Mouse (Mus musculus) cortical plate, adult 2 months (tissue): ENCODE measurements at regions not wholly inside any gene's neighbourhood (a gene's known extent, or its start where the extent isn't known, plus 50 kb on each side); places are given as distances from the start of the nearest gene placed in this dataset.
A peak's percentile ranks its signal among the peaks of the same experiment; 100 is the strongest.

Experiments used
- H3K27ac ChIP-seq: fragments of 200-500 bp; 2 replicates; pipeline ENCODE4 v1.5.1; 2012; ENCODE audit warnings: low read length, control low read depth, inconsistent platforms; ENCODE audit not compliant: insufficient read depth
- H3K4me1 ChIP-seq: fragments of 200-500 bp; 2 replicates; pipeline ENCODE4 v1.6.1; 2011; ENCODE audit warnings: low read length; ENCODE audit not compliant: control insufficient read depth, insufficient read depth
- H3K4me3 ChIP-seq: fragments of 200-500 bp; 2 replicates; pipeline ENCODE4 v1.5.1; 2011; ENCODE audit warnings: mild to moderate bottlenecking, low read length, control low read depth; ENCODE audit not compliant: insufficient read depth
- CTCF ChIP-seq: fragments of 200-500 bp; IDR thresholded peaks from 2 replicates; pipeline ENCODE4 v1.5.1; 2011; ENCODE audit warnings: mild to moderate bottlenecking, control low read depth, low read length; ENCODE audit not compliant: insufficient read depth; ENCODE audit errors: extremely low read depth
- POLR2A ChIP-seq: fragments of 200-500 bp; IDR thresholded peaks from 2 replicates; pipeline ENCODE4 v1.6.1; 2011; ENCODE audit warnings: mild to moderate bottlenecking, low read length, control low read depth; ENCODE audit not compliant: insufficient read depth; ENCODE audit errors: extremely low read depth

DNA sequence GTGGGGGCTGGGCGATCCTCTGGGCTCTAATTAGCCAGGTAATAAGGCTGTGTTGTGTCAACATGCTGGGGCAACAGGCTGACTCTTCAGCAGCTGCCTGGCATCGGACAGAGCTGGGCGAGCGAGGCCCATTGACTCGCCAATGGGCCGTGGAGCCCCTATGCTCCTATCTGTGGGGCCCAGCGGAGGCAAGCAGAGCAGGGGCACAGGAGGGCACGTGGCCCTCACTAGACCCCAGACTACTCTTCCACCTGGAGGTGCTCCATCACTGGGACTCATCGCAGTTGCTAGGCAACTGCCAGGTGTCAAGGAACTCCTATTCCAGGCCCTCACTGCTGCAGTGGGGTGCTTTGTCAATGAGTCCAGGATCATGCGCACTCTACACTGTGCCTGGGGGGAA lies 164.7 kb downstream of the Kif26a start:
- TF ChIP-seq POLR2A (no peak), CTCF (no peak)
- Histone ChIP-seq H3K4me3 (no peak overlapping the region), H3K4me1 (no peaks in the 10 kb centered on the region), H3K27ac (no peak overlapping the region)

DNA sequence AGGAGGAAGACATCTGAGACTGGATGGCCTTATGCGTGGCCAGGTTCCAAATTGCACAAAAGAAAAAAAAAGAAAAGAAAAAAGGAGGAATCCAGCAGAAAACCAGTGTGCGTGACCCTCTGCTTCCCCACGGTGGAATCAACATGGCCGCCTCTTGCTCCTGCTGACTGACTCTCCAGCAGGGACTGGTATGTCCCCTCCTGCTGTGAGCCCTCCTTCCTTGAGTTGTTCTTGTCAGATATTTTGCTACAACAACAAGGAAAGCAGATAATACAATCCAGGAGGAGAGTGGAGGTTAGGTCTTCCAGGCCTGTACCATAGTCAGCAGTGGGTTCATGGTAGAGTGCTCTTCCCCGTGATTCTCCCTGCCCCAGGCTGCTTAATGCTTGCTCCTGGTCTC lies 168.8 kb downstream of the Kif26a start:
- TF ChIP-seq POLR2A = no peak
- TF ChIP-seq CTCF = no peak
- Histone ChIP-seq H3K27ac (no peak overlapping the region), H3K4me3 (no peak overlapping the region), H3K4me1 (no peaks in the 10 kb centered on the region)

DNA sequence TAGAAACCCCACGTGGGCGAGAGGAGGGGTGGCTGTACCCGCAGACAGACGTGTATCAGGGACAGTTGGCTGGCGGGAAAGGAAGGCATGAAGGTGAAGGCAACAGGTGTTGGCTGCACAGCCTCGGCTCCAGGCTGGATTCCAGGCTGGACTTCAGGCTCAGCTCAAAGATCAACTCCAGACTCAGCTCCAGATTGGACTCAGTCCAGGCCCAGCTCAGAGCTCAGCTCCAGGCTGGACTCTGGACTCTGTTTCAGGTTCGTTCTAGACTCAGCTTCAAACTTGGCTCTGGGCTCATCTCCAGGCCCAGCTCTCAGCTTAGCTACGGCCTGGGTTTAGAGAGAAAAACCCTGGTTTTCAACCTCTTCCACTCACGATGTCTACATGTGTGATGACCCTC lies 171.2 kb downstream of the Kif26a start:
- Histone ChIP-seq H3K27ac (no peak overlapping the region), H3K4me1 (no peaks in the 10 kb centered on the region), H3K4me3 (no peak overlapping the region)
- no peak for TF ChIP-seq CTCF
- no peak for TF ChIP-seq POLR2A

DNA sequence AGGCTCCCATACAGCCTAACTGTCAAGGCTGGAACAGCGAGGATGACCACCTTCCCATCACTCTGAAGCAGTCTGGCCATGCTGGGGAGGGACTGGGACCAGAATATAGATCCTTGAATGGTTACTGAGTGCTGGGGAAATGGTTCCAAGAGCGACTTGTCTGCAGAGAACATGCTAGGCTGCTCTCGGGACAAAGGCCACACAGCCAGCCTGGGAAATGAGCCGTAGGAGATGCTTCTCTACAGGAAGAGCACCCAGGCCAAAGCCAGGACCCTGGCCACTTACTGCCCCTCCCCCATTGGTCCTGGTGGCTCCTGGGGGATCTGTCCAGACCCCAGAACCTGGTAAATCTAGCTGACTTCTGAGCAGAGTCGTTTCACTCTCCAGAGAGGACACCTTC lies 170.8 kb upstream of the A530016L24Rik start:
- Histone ChIP-seq H3K4me3 (no peak overlapping the region), H3K4me1 (no peaks in the 10 kb centered on the region), H3K27ac (no peak overlapping the region)
- no peak for TF ChIP-seq CTCF
- TF ChIP-seq POLR2A = no peak

DNA sequence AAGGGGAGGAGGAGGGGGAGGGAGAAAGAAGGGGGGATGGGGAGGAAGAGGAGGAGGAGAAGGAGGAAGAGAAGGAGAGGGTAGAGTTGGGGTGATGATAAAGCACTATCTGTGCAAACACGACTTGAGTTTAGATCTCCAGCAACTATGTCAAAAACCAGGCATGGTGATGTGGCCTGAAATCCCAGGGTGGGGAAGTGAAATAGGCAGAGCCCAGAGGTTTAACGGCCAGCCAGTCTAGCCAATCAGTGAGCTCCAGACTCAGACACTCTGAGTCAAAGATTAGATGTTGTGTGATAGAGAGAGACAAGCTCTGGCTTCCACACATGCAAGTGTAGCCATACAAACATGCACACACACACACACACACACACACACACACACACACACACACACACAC lies 167.1 kb upstream of the A530016L24Rik start:
- Histone ChIP-seq H3K4me1 (no peaks in the 10 kb centered on the region), H3K4me3 (no peak overlapping the region), H3K27ac (no peak overlapping the region)
- TF ChIP-seq POLR2A = no peak
- no peak for TF ChIP-seq CTCF

DNA sequence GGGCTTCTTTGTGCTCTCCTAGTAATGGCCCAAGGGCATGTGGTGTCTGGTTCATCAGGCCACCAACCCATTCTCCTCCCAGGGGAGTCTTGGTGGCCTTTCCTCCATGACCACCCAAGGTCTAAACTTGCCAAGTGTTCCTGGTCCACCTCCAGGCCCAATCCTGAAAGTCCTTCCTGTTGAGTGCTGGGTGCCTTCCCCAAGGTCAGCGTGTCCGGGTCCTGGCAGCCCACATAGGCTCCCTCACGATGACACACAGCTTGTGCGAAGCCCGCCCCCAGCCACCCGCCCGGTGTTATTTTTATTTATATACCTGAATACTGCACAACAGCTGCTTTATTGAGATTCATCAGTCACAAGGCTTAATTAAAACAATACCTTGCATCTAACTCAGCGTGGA lies 161.8 kb upstream of the A530016L24Rik start:
- no peak overlapping the region for H3K4me3 ChIP-seq
- peaks cover 11% of the 10 kb centered on the region for H3K4me1 ChIP-seq
- H3K27ac ChIP-seq = no peak overlapping the region
- no peak for TF ChIP-seq POLR2A
- no peak for TF ChIP-seq CTCF

DNA sequence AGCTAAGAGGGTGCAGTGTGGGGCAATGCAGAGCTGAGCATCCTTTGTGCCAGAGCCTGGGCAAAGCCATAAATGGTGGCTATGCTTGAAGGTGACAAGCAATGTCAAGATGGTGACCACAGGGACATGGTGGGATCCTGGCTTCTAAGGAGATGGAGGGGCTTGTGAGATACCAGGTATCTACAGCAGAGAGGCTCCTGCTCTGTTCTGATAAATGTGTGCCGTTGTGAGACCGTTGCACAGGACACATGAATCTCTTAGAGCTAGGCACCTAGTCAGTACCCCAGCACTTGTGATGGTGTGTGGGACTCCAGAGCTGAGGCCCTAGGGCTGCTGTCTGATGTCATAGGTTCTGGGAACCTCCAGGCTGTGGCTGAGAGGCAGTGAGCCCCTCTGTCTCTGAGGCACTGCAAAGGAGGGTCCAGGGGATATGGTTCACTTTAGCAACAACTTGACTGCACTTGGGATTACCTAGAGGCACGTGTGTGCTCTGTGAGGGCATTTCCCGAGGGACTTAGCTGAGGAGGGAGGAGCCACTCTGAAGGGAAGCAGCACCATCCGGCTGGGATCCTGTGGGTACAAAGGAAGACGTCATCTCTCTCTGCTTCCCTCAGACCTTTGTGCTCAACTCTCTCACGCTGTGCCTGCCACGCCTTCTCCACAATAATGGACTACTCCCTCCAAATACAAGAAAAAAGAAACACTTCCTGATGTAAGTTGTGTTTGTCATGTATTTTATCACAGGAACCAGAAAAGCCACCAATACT lies 160.3 kb upstream of the A530016L24Rik start:
- H3K27ac ChIP-seq = no peak overlapping the region
- H3K4me1 ChIP-seq = peaks cover 11% of the 10 kb centered on the region
- TF ChIP-seq CTCF = no peak
- no peak for TF ChIP-seq POLR2A
- no peak overlapping the region for H3K4me3 ChIP-seq

DNA sequence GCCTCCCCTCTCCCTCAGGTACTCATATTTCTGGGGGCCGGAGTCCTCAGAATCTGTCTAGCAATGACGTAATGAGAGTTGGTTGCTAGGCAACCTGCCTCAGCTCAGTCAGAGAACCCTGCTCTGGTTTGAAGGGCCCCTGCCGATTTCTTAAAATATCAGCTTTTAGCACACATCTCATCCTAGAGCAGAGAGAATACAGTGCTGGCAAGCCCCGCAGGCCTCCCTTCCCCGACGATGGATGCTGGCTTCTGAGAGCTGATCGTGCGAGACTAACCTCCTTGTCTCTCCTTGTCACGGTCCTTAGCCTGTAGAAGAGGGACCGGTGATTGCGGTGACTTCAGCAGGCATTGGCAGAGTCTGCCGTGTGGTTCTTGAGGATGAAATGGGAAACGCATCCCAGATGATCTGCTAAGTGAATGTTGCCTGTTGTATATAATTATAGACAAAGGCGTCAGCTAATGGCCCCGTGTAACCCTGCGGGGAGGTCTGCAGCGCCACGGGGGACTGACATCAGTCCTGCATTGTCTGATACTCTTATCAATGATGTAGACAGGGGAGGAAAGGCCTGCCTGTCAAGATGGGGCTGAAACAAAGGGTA lies 159.4 kb upstream of the A530016L24Rik start:
- TF ChIP-seq CTCF = no peak
- peak; percentile 55; the same call in 1 of the 2 replicates for TF ChIP-seq POLR2A
- Histone ChIP-seq H3K27ac (peak overlapping the region; percentile 15), H3K4me3 (no peak overlapping the region), H3K4me1 (peaks cover 11% of the 10 kb centered on the region)

DNA sequence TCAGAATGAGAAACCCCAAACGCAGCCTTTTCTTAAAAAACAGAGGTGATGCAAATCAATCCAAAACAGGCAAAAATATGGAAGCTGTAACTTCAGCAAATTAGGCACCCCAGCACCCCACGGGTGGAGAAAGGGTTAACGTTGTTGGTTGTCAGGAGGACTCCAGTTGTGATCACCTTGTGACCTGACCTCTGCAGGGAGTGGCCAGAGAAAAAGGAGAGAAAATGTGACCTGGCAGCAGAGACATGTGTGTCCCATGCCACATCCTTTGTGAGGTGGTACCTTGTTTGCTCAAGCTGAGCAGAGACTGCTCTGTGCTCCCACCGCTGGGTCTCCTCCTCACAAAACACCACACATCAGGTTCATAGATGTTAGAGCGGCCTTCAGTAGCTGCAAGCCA lies 158.7 kb upstream of the A530016L24Rik start:
- TF ChIP-seq POLR2A = no peak
- no peak for TF ChIP-seq CTCF
- H3K4me3 ChIP-seq = no peak overlapping the region
- H3K4me1 ChIP-seq = peaks cover 11% of the 10 kb centered on the region
- H3K27ac ChIP-seq = no peak overlapping the region

DNA sequence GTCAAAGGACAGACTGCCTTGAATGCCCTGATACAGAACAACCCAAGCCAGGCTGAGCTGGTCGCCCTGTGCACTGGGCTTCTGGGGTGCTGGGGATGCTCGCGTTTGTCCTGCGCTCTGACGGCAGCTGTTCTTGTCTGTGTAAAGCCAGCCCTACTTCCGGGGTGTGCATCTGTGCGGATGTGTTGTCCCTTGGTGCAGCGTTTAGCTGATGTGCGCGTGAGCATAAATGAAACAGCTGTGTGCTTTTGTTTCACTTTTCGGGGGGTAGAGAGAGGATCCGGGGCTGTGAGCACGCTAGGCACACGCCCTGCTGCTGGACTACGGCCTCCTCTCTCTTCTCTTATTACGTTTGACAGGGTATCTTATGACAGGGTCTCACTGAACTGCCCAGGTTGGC lies 158.2 kb upstream of the A530016L24Rik start:
- Histone ChIP-seq H3K4me3 (no peak overlapping the region), H3K4me1 (peaks cover 11% of the 10 kb centered on the region), H3K27ac (no peak overlapping the region)
- TF ChIP-seq POLR2A = no peak
- no peak for TF ChIP-seq CTCF
